Mouse (Mus musculus): ENCODE data around the gene Pdcd5.

- no peak for TF ChIP-seq CTCF (IDR thresholded peaks at IDR 0.05; ENCODE audit: low read depth, low read length)
- TF ChIP-seq POLR2A (IDR thresholded peaks at IDR 0.05; ENCODE audit: extremely low read depth, insufficient read depth, low read length), result no peak
These were observed 41.5 kb upstream of the Pdcd5 start for GRCm38 (mm10) chr7:35688781-35689349.
